Mouse (Mus musculus): Measurements from ENCODE around the gene Kirrel3. TPM values are rescaled to one million over a fixed set of nuclear protein-coding genes. Genes with fewer than 3 reads are reported as not detected.

Kirrel3 gene
- 54.0 and 55.2 TPM in 2 replicates for polyA plus RNA-seq (2015; fragmentation: Nextera tagmentation; extraction: Ambion mirVana)

DNA sequence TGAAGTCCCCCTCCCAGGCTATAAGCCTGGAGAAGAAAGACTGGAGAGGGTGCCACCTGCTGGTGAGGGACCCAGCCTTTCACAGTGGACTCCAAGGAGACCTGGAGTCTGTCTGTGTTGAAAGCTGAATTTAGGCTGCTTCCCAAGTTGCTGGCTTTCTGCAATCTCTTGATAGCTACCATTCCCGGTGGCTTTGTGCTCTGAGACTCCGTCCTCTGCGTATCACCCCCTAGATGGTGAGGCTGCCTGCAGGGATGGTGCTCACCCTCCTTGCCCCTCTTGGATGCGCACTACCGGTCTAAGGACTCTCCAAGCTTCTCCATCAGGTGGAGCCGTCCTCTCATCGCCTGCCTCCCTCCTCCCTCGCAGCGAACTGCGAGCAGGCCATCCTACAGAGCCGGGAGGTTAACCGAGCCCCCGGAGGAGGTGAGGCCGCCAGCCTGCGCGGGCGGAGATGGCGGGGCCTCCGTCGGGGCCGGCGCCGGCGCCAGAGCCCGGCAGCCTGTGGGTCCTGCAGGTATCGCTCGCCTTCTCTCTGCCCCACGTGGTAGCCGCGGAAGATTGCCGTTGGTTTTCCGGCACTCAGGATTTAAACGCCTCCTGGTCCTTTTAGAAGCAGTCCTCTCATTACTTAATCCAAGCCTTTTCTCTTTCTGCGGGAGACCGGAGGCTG is at the start of gene Kirrel3:
TSS of gene Kirrel3 (plus strand) at position 136 of the 673 bp plus-strand sequence.
- H3K4me2 ChIP-seq (ENCODE audit: low read length): peak within 1 kb of the TSS; percentile 70
- no peaks in the 10 kb centered on the region for H3K27me3 ChIP-seq (ENCODE audit: control insufficient read depth, insufficient read depth, low read depth, low read length)
- ATAC-seq: peak; percentile 80
- no peaks in the 10 kb centered on the region for H3K9me3 ChIP-seq (replicated peaks; ENCODE audit: control insufficient read depth, low read length, poor library complexity, severe bottlenecking)
- peak within 1 kb of the TSS; percentile 73 for H3K9ac ChIP-seq (ENCODE audit: low read depth, low read length)
- peak within 1 kb of the TSS; percentile 47 for H3K4me3 ChIP-seq (ENCODE audit: low read depth, low read length)
- peak within 1 kb of the TSS; percentile 87 for H3K27ac ChIP-seq (ENCODE audit: low read length)
- no peaks in the 10 kb centered on the region for H3K36me3 ChIP-seq (ENCODE audit: control insufficient read depth, insufficient read depth, low read length)
- H3K4me1 ChIP-seq (ENCODE audit: control insufficient read depth, insufficient read depth, low read length): peaks cover 35% of the 10 kb centered on the region
- 0% methylated on average over 35 of the region's 35 CpGs for WGBS

DNA sequence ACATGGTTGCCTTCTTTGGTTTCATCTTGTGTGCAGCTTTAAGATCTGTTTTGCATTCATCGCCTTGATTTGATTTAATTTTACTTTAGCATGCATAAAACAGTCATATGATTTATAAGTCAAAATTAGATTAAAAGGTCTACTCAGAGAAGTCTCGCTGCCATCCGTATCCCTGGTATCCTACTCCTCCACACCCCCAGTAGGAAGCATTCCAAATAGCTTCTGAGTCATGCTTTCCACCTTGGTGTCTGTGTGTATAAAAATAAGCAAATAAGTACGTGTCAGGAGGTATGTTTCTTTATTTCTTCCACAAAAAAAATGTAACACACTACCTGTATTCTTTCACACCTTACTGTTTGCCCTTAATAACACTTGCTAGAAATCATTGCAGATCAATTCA is 45.0 kb upstream of the Kirrel3 start:
- Histone ChIP-seq H3K9ac (ENCODE audit: low read depth, low read length) (no peak overlapping the region), H3K4me2 (ENCODE audit: low read length) (no peak overlapping the region), H3K4me3 (ENCODE audit: low read depth, low read length) (no peak overlapping the region), H3K36me3 (ENCODE audit: control insufficient read depth, insufficient read depth, low read length) (no peaks in the 10 kb centered on the region), H3K27me3 (ENCODE audit: control insufficient read depth, insufficient read depth, low read depth, low read length) (no peaks in the 10 kb centered on the region), H3K27ac (ENCODE audit: low read length) (no peak overlapping the region), H3K4me1 (ENCODE audit: control insufficient read depth, insufficient read depth, low read length) (0 out of 2 replicates have a peak, but pooled peaks cover 2% of the 10 kb centered on the region), H3K9me3 (replicated peaks; ENCODE audit: control insufficient read depth, low read length, poor library complexity, severe bottlenecking) (no peaks in the 10 kb centered on the region)
- 74% methylated on average over 4 of the region's 4 CpGs for WGBS
- ATAC-seq: no peak

DNA sequence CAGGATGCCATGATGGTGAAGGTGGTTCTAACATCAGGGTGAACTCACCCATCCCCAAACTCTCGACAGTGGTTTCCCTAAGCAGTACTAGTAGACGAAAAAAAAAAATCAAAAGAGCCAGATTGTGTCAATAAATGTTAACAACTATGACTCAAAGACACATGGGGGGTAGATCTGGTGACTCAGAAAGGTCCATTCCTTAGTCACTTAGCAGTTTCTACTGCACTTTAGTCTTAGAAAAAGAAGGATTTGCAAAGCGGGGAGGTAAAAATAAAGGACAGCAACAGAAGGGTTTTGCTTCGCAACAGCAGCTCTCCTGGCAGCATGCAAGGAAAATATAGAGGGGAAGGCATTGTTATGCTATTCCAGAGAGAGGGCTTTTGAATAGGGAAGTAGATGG is 41.7 kb upstream of the Kirrel3 start:
- Histone ChIP-seq H3K9me3 (replicated peaks; ENCODE audit: control insufficient read depth, low read length, poor library complexity, severe bottlenecking) (no peaks in the 10 kb centered on the region), H3K36me3 (ENCODE audit: control insufficient read depth, insufficient read depth, low read length) (no peaks in the 10 kb centered on the region), H3K27ac (ENCODE audit: low read length) (no peak overlapping the region), H3K27me3 (ENCODE audit: control insufficient read depth, insufficient read depth, low read depth, low read length) (no peaks in the 10 kb centered on the region), H3K4me2 (ENCODE audit: low read length) (no peak overlapping the region), H3K4me3 (ENCODE audit: low read depth, low read length) (no peak overlapping the region), H3K4me1 (ENCODE audit: control insufficient read depth, insufficient read depth, low read length) (peaks cover 8% of the 10 kb centered on the region), H3K9ac (ENCODE audit: low read depth, low read length) (no peak overlapping the region)
- ATAC-seq: no peak
- 56% methylated on average over 4 of the region's 4 CpGs for WGBS

DNA sequence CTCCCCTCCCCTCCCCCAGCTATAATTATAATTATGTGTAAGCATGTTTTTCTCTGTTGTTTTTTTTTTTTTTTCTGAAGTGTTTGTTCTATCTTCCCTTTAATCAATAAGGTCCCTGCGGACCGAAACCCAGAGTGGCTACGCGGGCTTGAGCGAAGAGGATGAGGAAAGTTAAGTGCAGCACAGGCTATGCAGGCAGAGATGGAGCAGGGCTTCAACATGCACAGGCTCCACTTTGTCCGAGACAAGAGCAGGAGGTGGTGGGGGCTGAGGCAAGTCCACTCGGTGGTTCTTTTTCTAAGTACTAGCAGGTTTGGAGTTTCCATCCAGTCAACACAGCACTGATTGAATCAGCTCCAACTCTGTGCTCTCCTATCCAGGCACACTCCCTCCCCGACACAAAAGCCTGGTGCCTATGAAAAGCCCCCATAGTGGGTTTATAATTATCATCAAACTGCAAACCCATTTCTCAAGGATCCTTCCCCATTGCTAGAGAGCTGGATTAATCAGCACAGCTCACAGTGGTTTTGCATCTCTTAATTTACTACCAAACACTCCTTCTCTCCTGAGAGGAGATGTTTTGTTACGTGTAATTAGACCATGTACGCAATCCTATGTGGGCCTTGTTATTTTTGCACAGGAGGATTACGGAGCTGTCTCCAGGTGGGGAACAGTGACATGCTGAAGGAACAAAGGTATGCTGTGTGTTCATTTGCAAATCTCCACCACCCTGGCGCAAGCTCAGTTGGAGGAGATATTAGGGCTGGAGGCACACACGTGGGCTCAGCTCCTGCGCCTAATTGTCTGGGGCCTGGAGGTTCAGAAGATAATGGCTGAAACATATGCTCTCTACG is 39.0 kb upstream of the Kirrel3 start:
- Histone ChIP-seq H3K9ac (ENCODE audit: low read depth, low read length) (no peak overlapping the region), H3K4me2 (ENCODE audit: low read length) (no peak overlapping the region), H3K9me3 (replicated peaks; ENCODE audit: control insufficient read depth, low read length, poor library complexity, severe bottlenecking) (no peaks in the 10 kb centered on the region), H3K4me1 (ENCODE audit: control insufficient read depth, insufficient read depth, low read length) (peaks cover 6% of the 10 kb centered on the region), H3K4me3 (ENCODE audit: low read depth, low read length) (no peak overlapping the region), H3K36me3 (ENCODE audit: control insufficient read depth, insufficient read depth, low read length) (no peaks in the 10 kb centered on the region), H3K27me3 (ENCODE audit: control insufficient read depth, insufficient read depth, low read depth, low read length) (no peaks in the 10 kb centered on the region), H3K27ac (ENCODE audit: low read length) (no peak overlapping the region)
- ATAC-seq: peak; percentile 62
- WGBS: 44% methylated on average over 15 of the region's 15 CpGs

DNA sequence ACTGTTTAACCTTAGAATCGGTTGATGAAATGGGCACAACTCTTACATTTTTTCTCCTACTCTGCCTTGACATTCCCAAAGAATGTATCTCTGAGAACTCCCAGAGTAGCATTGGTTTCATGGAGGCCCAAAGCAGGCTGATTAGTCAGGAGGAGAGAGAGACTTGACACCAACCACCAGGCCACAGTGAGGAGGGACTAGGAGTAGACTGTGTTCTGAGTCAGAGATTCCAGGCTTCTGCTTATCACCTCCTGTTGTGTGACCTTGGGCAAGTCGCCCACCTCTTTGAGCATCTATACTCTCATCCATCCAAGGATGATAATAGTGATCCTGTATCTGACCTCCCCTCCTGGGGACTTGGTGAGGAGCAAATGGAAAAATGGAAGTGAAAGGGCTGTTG is 38.0 kb upstream of the Kirrel3 start:
- 91% methylated on average over 2 of the region's 2 CpGs for WGBS
- peaks cover 6% of the 10 kb centered on the region for H3K4me1 ChIP-seq (ENCODE audit: control insufficient read depth, insufficient read depth, low read length)
- no peak overlapping the region for H3K27ac ChIP-seq (ENCODE audit: low read length)
- H3K9me3 ChIP-seq (replicated peaks; ENCODE audit: control insufficient read depth, low read length, poor library complexity, severe bottlenecking): no peaks in the 10 kb centered on the region
- H3K9ac ChIP-seq (ENCODE audit: low read depth, low read length): no peak overlapping the region
- H3K27me3 ChIP-seq (ENCODE audit: control insufficient read depth, insufficient read depth, low read depth, low read length): no peaks in the 10 kb centered on the region
- no peak for ATAC-seq
- no peak overlapping the region for H3K4me3 ChIP-seq (ENCODE audit: low read depth, low read length)
- no peaks in the 10 kb centered on the region for H3K36me3 ChIP-seq (ENCODE audit: control insufficient read depth, insufficient read depth, low read length)
- no peak overlapping the region for H3K4me2 ChIP-seq (ENCODE audit: low read length)

DNA sequence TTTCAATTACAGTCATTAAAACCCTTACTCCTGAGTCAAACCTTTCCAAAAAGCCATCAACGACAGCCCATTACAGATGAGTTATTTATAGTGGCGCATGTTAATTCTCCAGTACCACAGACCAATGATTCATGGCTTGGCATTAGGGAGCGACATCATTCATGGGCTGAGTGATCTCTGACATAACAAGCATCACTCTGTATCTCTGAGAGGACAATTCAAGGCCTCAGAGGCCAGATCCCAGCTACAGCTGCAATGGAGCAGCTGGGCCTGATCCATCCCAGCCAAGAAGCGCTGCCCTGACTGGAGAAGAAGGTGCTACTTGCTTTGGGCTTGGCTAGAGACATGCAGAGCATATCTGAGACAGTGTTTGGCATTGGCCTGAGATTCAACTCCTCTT is 37.2 kb upstream of the Kirrel3 start:
- H3K4me3 ChIP-seq (ENCODE audit: low read depth, low read length): no peak overlapping the region
- H3K27ac ChIP-seq (ENCODE audit: low read length): no peak overlapping the region
- no peaks in the 10 kb centered on the region for H3K36me3 ChIP-seq (ENCODE audit: control insufficient read depth, insufficient read depth, low read length)
- H3K4me2 ChIP-seq (ENCODE audit: low read length): no peak overlapping the region
- no peak for ATAC-seq
- no peaks in the 10 kb centered on the region for H3K9me3 ChIP-seq (replicated peaks; ENCODE audit: control insufficient read depth, low read length, poor library complexity, severe bottlenecking)
- WGBS: 88% methylated on average over 4 of the region's 4 CpGs
- H3K27me3 ChIP-seq (ENCODE audit: control insufficient read depth, insufficient read depth, low read depth, low read length): no peaks in the 10 kb centered on the region
- H3K9ac ChIP-seq (ENCODE audit: low read depth, low read length): no peak overlapping the region
- H3K4me1 ChIP-seq (ENCODE audit: control insufficient read depth, insufficient read depth, low read length): peaks cover 6% of the 10 kb centered on the region

DNA sequence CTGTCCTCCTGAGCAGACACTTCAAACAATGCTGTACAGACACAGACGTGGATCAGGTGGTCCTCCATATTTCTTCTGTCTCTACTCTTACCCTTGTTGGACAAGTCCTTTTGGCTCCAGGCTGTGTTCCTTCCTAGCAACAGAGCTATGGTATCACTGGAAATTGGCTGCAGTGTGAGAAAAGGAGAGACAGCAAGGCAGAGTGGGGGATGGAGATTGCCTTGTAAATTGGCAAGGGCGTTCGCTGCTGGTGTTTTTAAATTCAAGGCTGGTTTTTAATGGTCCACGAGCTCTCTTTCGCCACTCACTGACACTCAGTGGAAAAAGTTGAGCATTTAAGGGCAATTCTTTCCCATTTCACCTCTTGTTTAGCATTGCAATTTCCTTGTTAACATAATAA is 27.5 kb upstream of the Kirrel3 start:
- H3K9me3 ChIP-seq (replicated peaks; ENCODE audit: control insufficient read depth, low read length, poor library complexity, severe bottlenecking): no peaks in the 10 kb centered on the region
- H3K36me3 ChIP-seq (ENCODE audit: control insufficient read depth, insufficient read depth, low read length): no peaks in the 10 kb centered on the region
- H3K9ac ChIP-seq (ENCODE audit: low read depth, low read length): no peak overlapping the region
- H3K4me2 ChIP-seq (ENCODE audit: low read length): no peak overlapping the region
- WGBS: 48% methylated on average over 5 of the region's 5 CpGs
- no peaks in the 10 kb centered on the region for H3K27me3 ChIP-seq (ENCODE audit: control insufficient read depth, insufficient read depth, low read depth, low read length)
- H3K4me1 ChIP-seq (ENCODE audit: control insufficient read depth, insufficient read depth, low read length): 0 out of 2 replicates have a peak, but pooled peaks cover 4% of the 10 kb centered on the region
- H3K4me3 ChIP-seq (ENCODE audit: low read depth, low read length): no peak overlapping the region
- ATAC-seq: no peak
- no peak overlapping the region for H3K27ac ChIP-seq (ENCODE audit: low read length)

DNA sequence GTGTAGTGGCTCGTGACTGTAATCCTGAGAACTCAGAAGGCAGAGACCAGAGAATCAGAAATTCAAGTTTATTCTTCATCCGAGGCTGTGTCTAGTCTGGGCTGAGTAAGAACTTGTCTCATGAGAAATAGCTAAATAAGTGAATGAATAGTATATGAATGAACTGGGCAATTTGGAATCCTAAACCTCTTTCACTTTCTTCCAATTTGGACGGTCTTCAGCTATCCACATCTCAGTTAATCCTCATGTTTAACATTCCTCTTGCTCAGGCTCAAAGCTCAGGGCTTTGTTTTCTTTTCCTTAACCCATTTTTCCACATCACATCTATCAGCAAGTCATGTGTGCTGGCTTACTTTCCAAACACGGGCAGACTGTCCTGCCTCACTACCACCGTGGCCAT is 25.7 kb upstream of the Kirrel3 start:
- 60% methylated on average over 5 of the region's 5 CpGs for WGBS
- H3K4me1 ChIP-seq (ENCODE audit: control insufficient read depth, insufficient read depth, low read length): 0 out of 2 replicates have a peak, but pooled peaks cover 4% of the 10 kb centered on the region

DNA sequence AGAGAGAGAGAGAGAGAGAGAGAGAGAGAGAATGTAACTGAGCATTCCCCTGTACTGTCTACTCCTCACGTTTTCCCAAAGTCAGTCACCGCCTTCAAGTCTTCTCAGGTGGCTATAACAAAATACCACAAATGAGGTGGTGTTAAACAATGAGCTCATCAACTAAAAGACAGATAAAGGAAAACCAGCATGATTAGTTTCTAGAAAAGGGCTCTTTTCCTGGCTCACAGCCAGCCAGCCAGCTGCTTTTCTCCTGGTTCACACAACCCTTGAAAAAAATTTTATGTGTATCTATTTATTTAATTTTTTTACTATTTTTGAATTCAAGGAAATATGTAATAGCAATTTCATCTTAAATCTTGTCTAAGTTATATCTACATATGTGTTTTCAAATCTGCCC is 22.0 kb upstream of the Kirrel3 start:
- H3K9me3 ChIP-seq (replicated peaks; ENCODE audit: control insufficient read depth, low read length, poor library complexity, severe bottlenecking): no peaks in the 10 kb centered on the region
- no peak overlapping the region for H3K4me3 ChIP-seq (ENCODE audit: low read depth, low read length)
- H3K4me2 ChIP-seq (ENCODE audit: low read length): no peak overlapping the region
- 0 out of 2 replicates have a peak, but pooled peaks cover 3% of the 10 kb centered on the region for H3K4me1 ChIP-seq (ENCODE audit: control insufficient read depth, insufficient read depth, low read length)
- H3K27ac ChIP-seq (ENCODE audit: low read length): no peak overlapping the region
- WGBS: 64% methylated on average over 2 of the region's 2 CpGs
- no peaks in the 10 kb centered on the region for H3K36me3 ChIP-seq (ENCODE audit: control insufficient read depth, insufficient read depth, low read length)
- H3K9ac ChIP-seq (ENCODE audit: low read depth, low read length): no peak overlapping the region
- no peak for ATAC-seq
- no peaks in the 10 kb centered on the region for H3K27me3 ChIP-seq (ENCODE audit: control insufficient read depth, insufficient read depth, low read depth, low read length)

More for the DNA sequence above, 25.7 kb upstream of the Kirrel3 start:
- H3K9me3 ChIP-seq (replicated peaks; ENCODE audit: control insufficient read depth, low read length, poor library complexity, severe bottlenecking): no peaks in the 10 kb centered on the region
- H3K27me3 ChIP-seq (ENCODE audit: control insufficient read depth, insufficient read depth, low read depth, low read length): no peaks in the 10 kb centered on the region
- no peak overlapping the region for H3K9ac ChIP-seq (ENCODE audit: low read depth, low read length)
- ATAC-seq: no peak
- no peaks in the 10 kb centered on the region for H3K36me3 ChIP-seq (ENCODE audit: control insufficient read depth, insufficient read depth, low read length)
- no peak overlapping the region for H3K4me2 ChIP-seq (ENCODE audit: low read length)
- H3K4me3 ChIP-seq (ENCODE audit: low read depth, low read length): no peak overlapping the region
- H3K27ac ChIP-seq (ENCODE audit: low read length): no peak overlapping the region

Data from midbrain, embryonic 16.5 days (tissue).